Mouse (Mus musculus) erythroblast, adult 5-6 weeks (primary cell): ENCODE data around the gene Immt. TPM values are rescaled to one million over a fixed set of nuclear protein-coding genes. Genes with fewer than 3 reads are reported as not detected.

ENCODE experiments used
- total RNA-seq, 2 experiments: library from RNA; stranded (forward) in 1 of 2; stranded (reverse) in 1 of 2; fragments of 150-400 nt in 1 of 2; fragments of 200-764, 138-1000 nt in 1 of 2; gene quantifications; 2 replicates each; pipeline versions ENCODE4 v1.2.3 to v1.2.4; 2015 to 2017; ENCODE audit warnings: low replicate concordance in 2 of 2

The Immt gene
- total RNA-seq, 2 experiments from 2014 or later: 44.0 to 50.5 TPM

Other genes with a start within 250 kb of the Immt start
- 64.6 and 90.1 TPM in 2 replicates for gene Kdm3a, start 198.3 kb upstream of the Immt start, total RNA-seq (2015; ENCODE audit: low replicate concordance)
- gene Kdm3a, start 198.3 kb upstream of the Immt start, total RNA-seq (2017; ENCODE audit: low replicate concordance): 85.6 and 117 TPM in 2 replicates
- gene Reep1, start 123.8 kb upstream of the Immt start, total RNA-seq (2015; ENCODE audit: low replicate concordance): not detected in 2 replicates
- 0.14 TPM in 1 of 2 replicates, not detected in the other for gene Reep1, start 123.8 kb upstream of the Immt start, total RNA-seq (2017; ENCODE audit: low replicate concordance)
- gene Mrpl35, start 4.4 kb upstream of the Immt start, total RNA-seq (2015; ENCODE audit: low replicate concordance): 1.5 and 9.8 TPM in 2 replicates
- 4.0 and 16.1 TPM in 2 replicates for gene Mrpl35, start 4.4 kb upstream of the Immt start, total RNA-seq (2017; ENCODE audit: low replicate concordance)
- 26.3 and 53.6 TPM in 2 replicates for gene Ptcd3, start 77.4 kb downstream of the Immt start, total RNA-seq (2015; ENCODE audit: low replicate concordance)
- 25.1 and 32.9 TPM in 2 replicates for gene Ptcd3, start 77.4 kb downstream of the Immt start, total RNA-seq (2017; ENCODE audit: low replicate concordance)
- 4.0 and 44.0 TPM in 2 replicates for gene Polr1a, start 77.7 kb downstream of the Immt start, total RNA-seq (2015; ENCODE audit: low replicate concordance)
- 7.7 and 11.3 TPM in 2 replicates for gene Polr1a, start 77.7 kb downstream of the Immt start, total RNA-seq (2017; ENCODE audit: low replicate concordance)